Mouse (Mus musculus): ENCODE measurements around the gene Map3k10. TPM values are rescaled to one million over a fixed set of nuclear protein-coding genes. Genes with fewer than 3 reads are reported as not detected.
"Not testable (repeated sequence)": the region's sequence is repeated elsewhere in the genome, so short reads cannot be mapped to it uniquely, and the experiment has no call there.

Gene Map3k10
- polyA plus RNA-seq, 1 experiment from 2014 or later: 3.5 TPM

DNA sequence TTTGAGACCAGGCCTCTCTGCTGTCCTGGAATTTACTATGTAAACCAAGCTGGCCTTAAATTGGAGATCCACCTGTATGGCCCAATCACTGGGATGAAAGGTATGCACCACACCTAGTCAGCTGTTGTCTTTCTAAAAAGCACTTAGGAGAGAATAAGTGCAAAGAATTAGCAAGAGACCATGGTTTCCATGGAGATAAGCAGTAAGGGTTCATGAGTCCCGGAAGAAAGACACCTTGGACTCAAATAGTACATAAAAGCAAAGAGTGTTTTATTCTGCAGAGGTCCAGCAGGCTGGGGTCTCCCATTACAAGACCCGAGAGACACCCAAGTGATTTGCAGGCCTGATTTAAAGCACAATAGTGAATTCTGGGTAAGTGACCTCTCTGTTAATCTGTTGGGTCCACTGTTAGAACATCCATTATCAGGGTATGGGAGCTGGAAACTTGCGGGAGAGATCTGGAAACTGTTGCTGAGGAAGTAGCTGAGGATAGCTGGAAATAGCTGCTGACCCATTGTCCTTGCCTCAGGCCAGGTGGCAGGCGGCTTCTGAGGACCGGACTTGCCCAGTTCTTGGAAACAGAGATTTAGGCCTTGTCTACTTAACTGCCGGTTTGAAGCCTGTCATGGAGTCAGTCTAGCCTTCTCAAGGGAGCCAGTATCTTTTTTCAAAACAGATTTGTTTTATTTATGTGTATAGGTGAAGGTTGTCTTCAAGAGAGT, 27.0 kb downstream of the Map3k10 start:
- H3K36me3 ChIP-seq (ENCODE audit: control insufficient read depth, insufficient read depth): no peaks in the 10 kb centered on the region
- peaks cover 11% of the 10 kb centered on the region for H3K27me3 ChIP-seq (ENCODE audit: control insufficient read depth, insufficient read depth, low read length)
- no peak overlapping the region for H3K27ac ChIP-seq (ENCODE audit: low read length)
- H3K9me3 ChIP-seq (replicated peaks; ENCODE audit: control insufficient read depth, low read length): no peaks in the 10 kb centered on the region
- WGBS: 70% methylated on average over 6 of the region's 6 CpGs
- no peak overlapping the region for H3K4me3 ChIP-seq (ENCODE audit: low read length)
- ATAC-seq (replicated peaks; ENCODE audit: extremely low read depth, insufficient read depth, low FRiP score): no peak
- H3K4me2 ChIP-seq (ENCODE audit: low read depth, low read length): no peak overlapping the region
- no peak overlapping the region for H3K9ac ChIP-seq (ENCODE audit: low read length)
- no peaks in the 10 kb centered on the region for H3K4me1 ChIP-seq (ENCODE audit: control insufficient read depth, insufficient read depth, low read length)

DNA sequence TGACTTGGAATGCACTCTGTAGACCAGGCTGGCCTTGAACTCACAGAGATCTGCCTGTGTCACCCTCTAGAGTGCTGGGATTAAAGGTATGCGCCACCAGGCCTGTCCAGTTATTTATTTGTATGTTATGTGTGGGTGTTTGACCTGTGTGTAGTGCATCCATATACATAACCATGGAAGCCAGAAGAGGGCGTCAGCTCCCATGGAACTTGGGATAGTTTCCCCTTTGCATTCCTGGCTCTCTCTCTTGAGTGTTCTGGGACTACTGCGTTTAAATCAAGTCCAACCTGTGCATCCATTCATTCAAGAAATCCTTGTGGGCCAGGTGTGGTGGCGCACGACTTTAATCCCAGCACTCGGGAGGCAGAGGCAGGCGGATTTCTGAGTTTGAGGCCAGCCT, 27.9 kb downstream of the Map3k10 start:
- H3K9ac ChIP-seq (ENCODE audit: low read length): no peak overlapping the region
- 76% methylated on average over 7 of the region's 7 CpGs for WGBS
- no peak overlapping the region for H3K4me2 ChIP-seq (ENCODE audit: low read depth, low read length)
- H3K36me3 ChIP-seq (ENCODE audit: control insufficient read depth, insufficient read depth): no peaks in the 10 kb centered on the region
- H3K4me1 ChIP-seq (ENCODE audit: control insufficient read depth, insufficient read depth, low read length): no peaks in the 10 kb centered on the region
- no peak overlapping the region for H3K4me3 ChIP-seq (ENCODE audit: low read length)
- peaks cover 4% of the 10 kb centered on the region; the same call in 1 of the 2 replicates for H3K27me3 ChIP-seq (ENCODE audit: control insufficient read depth, insufficient read depth, low read length)
- H3K9me3 ChIP-seq (replicated peaks; ENCODE audit: control insufficient read depth, low read length): no peaks in the 10 kb centered on the region
- H3K27ac ChIP-seq (ENCODE audit: low read length): no peak overlapping the region
- ATAC-seq (replicated peaks; ENCODE audit: extremely low read depth, insufficient read depth, low FRiP score): no peak

DNA sequence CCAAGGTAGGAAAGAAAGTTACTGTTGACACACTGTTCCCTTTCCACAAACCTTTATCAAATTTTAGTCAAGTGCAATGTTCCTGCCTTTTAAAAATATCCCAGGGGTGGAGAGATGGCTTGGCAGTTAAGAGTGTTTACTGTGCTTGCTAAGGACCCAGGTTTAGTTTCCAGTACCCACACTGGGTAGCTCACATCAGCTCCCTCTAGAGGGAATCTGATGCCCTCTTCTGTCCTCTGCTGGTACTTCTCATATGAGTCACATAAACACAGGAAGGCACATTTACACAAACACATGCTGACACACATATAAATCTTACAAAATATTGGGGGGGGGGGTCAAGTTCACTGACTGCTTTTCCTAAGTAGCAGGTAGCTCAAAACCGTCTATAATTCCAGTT, 29.9 kb downstream of the Map3k10 start:
- no peaks in the 10 kb centered on the region for H3K27me3 ChIP-seq (ENCODE audit: control insufficient read depth, insufficient read depth, low read length)
- H3K4me1 ChIP-seq (ENCODE audit: control insufficient read depth, insufficient read depth, low read length): no peaks in the 10 kb centered on the region
- no peak overlapping the region for H3K9ac ChIP-seq (ENCODE audit: low read length)
- H3K36me3 ChIP-seq (ENCODE audit: control insufficient read depth, insufficient read depth): 0 out of 2 replicates have a peak, but pooled peaks cover 3% of the 10 kb centered on the region
- 48% methylated on average over 1 of the region's 1 CpGs for WGBS
- no peak for ATAC-seq (replicated peaks; ENCODE audit: extremely low read depth, insufficient read depth, low FRiP score)
- H3K27ac ChIP-seq (ENCODE audit: low read length): no peak overlapping the region
- no peaks in the 10 kb centered on the region for H3K9me3 ChIP-seq (replicated peaks; ENCODE audit: control insufficient read depth, low read length)
- no peak overlapping the region for H3K4me2 ChIP-seq (ENCODE audit: low read depth, low read length)
- H3K4me3 ChIP-seq (ENCODE audit: low read length): no peak overlapping the region

DNA sequence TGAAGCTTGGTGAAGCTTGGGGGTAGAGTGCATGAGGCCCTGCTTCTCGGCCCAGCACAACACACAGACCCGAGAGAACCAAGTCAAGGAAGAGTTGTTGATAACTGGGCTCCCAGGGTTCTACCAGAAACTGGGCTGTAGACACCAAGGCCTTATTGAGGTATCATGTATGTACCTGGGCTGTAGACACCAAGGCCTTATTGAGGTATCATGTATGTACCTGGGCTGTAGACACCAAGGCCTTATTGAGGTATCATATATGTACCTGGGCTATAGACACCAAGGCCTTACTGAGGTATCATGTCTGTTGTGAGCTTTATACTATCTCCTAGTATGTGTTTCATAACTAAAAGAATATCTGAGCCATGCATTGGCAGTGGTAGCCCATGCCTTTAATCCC, 39.3 kb downstream of the Map3k10 start:
- not testable (repeated sequence) for H3K27me3 ChIP-seq (ENCODE audit: control insufficient read depth, insufficient read depth, low read length); H3K4me3 ChIP-seq (ENCODE audit: low read length); H3K9me3 ChIP-seq (replicated peaks; ENCODE audit: control insufficient read depth, low read length); H3K4me2 ChIP-seq (ENCODE audit: low read depth, low read length); H3K4me1 ChIP-seq (ENCODE audit: control insufficient read depth, insufficient read depth, low read length); ATAC-seq (replicated peaks; ENCODE audit: extremely low read depth, insufficient read depth, low FRiP score); H3K9ac ChIP-seq (ENCODE audit: low read length); H3K27ac ChIP-seq (ENCODE audit: low read length)
- WGBS: 100% methylated on average over 2 of the region's 2 CpGs
- H3K36me3 ChIP-seq (ENCODE audit: control insufficient read depth, insufficient read depth): peaks cover 28% of the 10 kb centered on the region

DNA sequence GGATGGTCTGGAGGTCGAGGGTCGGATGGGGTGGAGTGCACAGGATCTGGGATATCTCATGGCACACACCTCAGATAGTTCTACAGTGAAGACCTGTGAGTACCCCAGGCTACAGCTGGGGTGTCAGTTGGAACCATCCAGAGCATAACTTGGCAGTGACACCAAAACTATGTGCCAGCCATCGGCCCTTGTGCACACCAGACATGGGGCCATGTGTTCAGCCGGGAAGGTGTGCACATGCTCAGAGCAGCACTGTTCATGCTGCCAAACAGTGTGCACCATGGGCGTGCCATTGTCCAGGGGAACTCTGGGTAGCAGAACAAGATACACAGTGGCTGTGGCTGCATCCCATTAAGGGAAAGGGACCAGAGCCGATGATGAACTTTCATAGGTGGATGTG, 39.7 kb downstream of the Map3k10 start:
- Histone ChIP-seq H3K36me3 (ENCODE audit: control insufficient read depth, insufficient read depth) (peaks cover 30% of the 10 kb centered on the region), H3K27ac (ENCODE audit: low read length) (no peak overlapping the region), H3K27me3 (ENCODE audit: control insufficient read depth, insufficient read depth, low read length) (no peaks in the 10 kb centered on the region), H3K4me2 (ENCODE audit: low read depth, low read length) (no peak overlapping the region), H3K9ac (ENCODE audit: low read length) (no peak overlapping the region), H3K4me3 (ENCODE audit: low read length) (no peak overlapping the region), H3K4me1 (ENCODE audit: control insufficient read depth, insufficient read depth, low read length) (no peaks in the 10 kb centered on the region), H3K9me3 (replicated peaks; ENCODE audit: control insufficient read depth, low read length) (no peaks in the 10 kb centered on the region)
- no peak for ATAC-seq (replicated peaks; ENCODE audit: extremely low read depth, insufficient read depth, low FRiP score)
- WGBS: 94% methylated on average over 6 of the region's 6 CpGs

DNA sequence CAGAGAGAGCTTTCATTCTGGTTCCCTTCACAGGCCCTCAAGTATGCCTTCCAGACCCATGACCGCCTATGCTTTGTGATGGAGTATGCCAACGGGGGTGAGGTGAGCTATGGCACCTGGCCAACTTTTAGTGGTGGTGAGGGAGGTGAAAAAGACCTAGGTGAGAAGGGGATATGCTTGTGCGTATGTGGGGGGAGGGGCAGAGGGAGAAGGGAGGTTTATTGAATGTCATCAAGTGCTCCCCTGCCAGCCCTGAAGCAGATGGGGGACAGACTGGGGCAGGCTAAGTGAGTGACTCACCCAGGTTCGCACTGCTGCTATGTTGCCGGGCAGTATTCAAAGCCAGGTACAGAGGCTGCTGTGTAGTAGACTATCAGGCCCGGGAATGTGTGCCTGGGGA, 41.2 kb downstream of the Map3k10 start:
- WGBS: 85% methylated on average over 6 of the region's 6 CpGs
- ATAC-seq (replicated peaks; ENCODE audit: extremely low read depth, insufficient read depth, low FRiP score): no peak

DNA sequence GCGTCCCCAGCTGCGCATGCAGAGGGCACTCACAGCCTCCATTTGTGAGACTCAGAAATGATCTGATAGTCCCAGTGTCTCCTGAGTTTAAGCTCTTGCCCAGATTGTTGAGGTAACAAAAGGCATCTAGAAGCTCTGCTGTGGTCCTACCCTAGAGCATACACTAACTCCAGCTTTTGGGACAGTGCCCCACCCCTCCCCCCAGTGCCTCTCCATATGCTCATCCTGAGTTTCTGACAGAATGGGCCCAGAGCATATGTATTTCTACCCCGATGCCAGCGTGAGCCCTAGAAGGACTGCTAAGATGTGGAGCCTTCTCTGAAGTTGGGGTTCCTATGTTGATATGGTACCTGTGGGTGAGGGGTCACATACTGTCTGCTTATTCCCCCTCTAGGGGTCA, 43.0 kb downstream of the Map3k10 start:
- Histone ChIP-seq H3K27ac (ENCODE audit: low read length) (no peak overlapping the region), H3K4me2 (ENCODE audit: low read depth, low read length) (no peak overlapping the region), H3K27me3 (ENCODE audit: control insufficient read depth, insufficient read depth, low read length) (no peaks in the 10 kb centered on the region), H3K4me1 (ENCODE audit: control insufficient read depth, insufficient read depth, low read length) (no peaks in the 10 kb centered on the region), H3K9me3 (replicated peaks; ENCODE audit: control insufficient read depth, low read length) (no peaks in the 10 kb centered on the region), H3K36me3 (ENCODE audit: control insufficient read depth, insufficient read depth) (peaks cover 38% of the 10 kb centered on the region), H3K4me3 (ENCODE audit: low read length) (no peak overlapping the region), H3K9ac (ENCODE audit: low read length) (no peak overlapping the region)
- no peak for ATAC-seq (replicated peaks; ENCODE audit: extremely low read depth, insufficient read depth, low FRiP score)
- WGBS: 97% methylated on average over 4 of the region's 4 CpGs

More for the DNA sequence above, 41.2 kb downstream of the Map3k10 start:
- H3K36me3 ChIP-seq (ENCODE audit: control insufficient read depth, insufficient read depth): peaks cover 38% of the 10 kb centered on the region
- no peaks in the 10 kb centered on the region for H3K4me1 ChIP-seq (ENCODE audit: control insufficient read depth, insufficient read depth, low read length)
- H3K27ac ChIP-seq (ENCODE audit: low read length): no peak overlapping the region
- no peak overlapping the region for H3K4me3 ChIP-seq (ENCODE audit: low read length)
- no peaks in the 10 kb centered on the region for H3K9me3 ChIP-seq (replicated peaks; ENCODE audit: control insufficient read depth, low read length)
- no peak overlapping the region for H3K4me2 ChIP-seq (ENCODE audit: low read depth, low read length)
- H3K9ac ChIP-seq (ENCODE audit: low read length): no peak overlapping the region
- no peaks in the 10 kb centered on the region for H3K27me3 ChIP-seq (ENCODE audit: control insufficient read depth, insufficient read depth, low read length)

DNA sequence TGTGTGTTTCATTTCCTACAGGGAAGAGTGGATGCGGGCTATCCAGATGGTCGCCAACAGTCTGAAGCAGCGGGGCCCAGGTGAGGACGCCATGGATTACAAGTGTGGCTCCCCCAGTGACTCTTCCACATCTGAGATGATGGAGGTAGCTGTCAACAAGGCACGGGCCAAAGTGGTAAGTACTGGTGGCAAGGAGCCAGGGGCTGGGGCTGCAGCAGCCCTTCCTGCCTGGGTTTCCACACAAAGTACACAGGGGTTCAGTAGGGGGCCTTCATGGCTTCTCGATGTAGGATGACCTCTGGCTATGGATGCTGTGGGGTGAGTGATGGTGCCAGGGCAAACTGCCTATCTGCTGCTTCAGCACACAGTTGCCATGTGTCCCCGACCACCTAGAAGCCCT, 45.6 kb downstream of the Map3k10 start:
- H3K4me1 ChIP-seq (ENCODE audit: control insufficient read depth, insufficient read depth, low read length); H3K9ac ChIP-seq (ENCODE audit: low read length); H3K4me2 ChIP-seq (ENCODE audit: low read depth, low read length); H3K4me3 ChIP-seq (ENCODE audit: low read length); ATAC-seq (replicated peaks; ENCODE audit: extremely low read depth, insufficient read depth, low FRiP score); H3K9me3 ChIP-seq (replicated peaks; ENCODE audit: control insufficient read depth, low read length); H3K27ac ChIP-seq (ENCODE audit: low read length); H3K27me3 ChIP-seq (ENCODE audit: control insufficient read depth, insufficient read depth, low read length): not testable (repeated sequence)
- peaks cover 40% of the 10 kb centered on the region for H3K36me3 ChIP-seq (ENCODE audit: control insufficient read depth, insufficient read depth)
- 77% methylated on average over 7 of the region's 7 CpGs for WGBS

DNA sequence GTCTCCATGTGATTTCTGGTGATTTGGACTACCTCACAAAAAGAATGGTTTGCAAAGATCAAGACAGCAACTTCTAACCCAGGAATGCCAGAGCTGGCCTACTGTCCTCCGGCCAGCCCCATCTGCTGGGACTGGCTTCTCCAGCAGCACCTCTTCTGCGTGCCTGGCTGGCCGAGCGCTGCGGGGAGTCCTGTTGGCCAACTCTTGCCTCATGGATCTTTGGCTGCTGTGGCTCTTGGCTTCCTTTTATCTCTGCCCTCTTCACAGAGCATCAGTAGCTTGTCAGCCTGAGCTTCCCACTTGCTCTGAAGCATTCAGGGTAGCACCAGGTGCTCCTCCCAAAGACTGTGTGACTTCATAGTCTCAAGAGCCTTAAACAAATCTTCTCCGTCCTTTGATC, 46.2 kb downstream of the Map3k10 start:
- peaks cover 42% of the 10 kb centered on the region for H3K36me3 ChIP-seq (ENCODE audit: control insufficient read depth, insufficient read depth)
- H3K27me3 ChIP-seq (ENCODE audit: control insufficient read depth, insufficient read depth, low read length): no peaks in the 10 kb centered on the region
- ATAC-seq (replicated peaks; ENCODE audit: extremely low read depth, insufficient read depth, low FRiP score): no peak
- no peak overlapping the region for H3K9ac ChIP-seq (ENCODE audit: low read length)
- no peaks in the 10 kb centered on the region for H3K9me3 ChIP-seq (replicated peaks; ENCODE audit: control insufficient read depth, low read length)
- 92% methylated on average over 6 of the region's 6 CpGs for WGBS
- no peak overlapping the region for H3K4me2 ChIP-seq (ENCODE audit: low read depth, low read length)
- H3K4me3 ChIP-seq (ENCODE audit: low read length): no peak overlapping the region
- H3K27ac ChIP-seq (ENCODE audit: low read length): no peak overlapping the region
- no peaks in the 10 kb centered on the region for H3K4me1 ChIP-seq (ENCODE audit: control insufficient read depth, insufficient read depth, low read length)
